Mouse (Mus musculus): ENCODE data around the gene S100a10.

- TF ChIP-seq POLR2A (IDR thresholded peaks at IDR 0.05; ENCODE audit: low read depth, low read length) (no peak), CTCF (conservative IDR thresholded peaks at IDR 0.05; ENCODE audit: insufficient read depth, insufficient read length, low read depth, low read length) (no peak)
Observed at GRCm38 (mm10) chr3:93548541-93549266, 6.2 kb upstream of the S100a10 start.
